Mouse (Mus musculus) E14TG2a.4 (cell line): Measurements from ENCODE around the gene Gm20897.
"Not testable (repeated sequence)": the region's sequence is repeated elsewhere in the genome, so short reads cannot be mapped to it uniquely, and the experiment has no call there.

ENCODE experiments used
- CTCF ChIP-seq: conservative IDR thresholded peaks from 2 replicates; pipeline ENCODE4 v1.5.1; 2014; ENCODE audit warnings: low read length
- NANOG ChIP-seq: IDR thresholded peaks from 2 replicates; pipeline ENCODE4 v1.6.1; 2014; ENCODE audit warnings: borderline replicate concordance, low read length, mixed read lengths

DNA sequence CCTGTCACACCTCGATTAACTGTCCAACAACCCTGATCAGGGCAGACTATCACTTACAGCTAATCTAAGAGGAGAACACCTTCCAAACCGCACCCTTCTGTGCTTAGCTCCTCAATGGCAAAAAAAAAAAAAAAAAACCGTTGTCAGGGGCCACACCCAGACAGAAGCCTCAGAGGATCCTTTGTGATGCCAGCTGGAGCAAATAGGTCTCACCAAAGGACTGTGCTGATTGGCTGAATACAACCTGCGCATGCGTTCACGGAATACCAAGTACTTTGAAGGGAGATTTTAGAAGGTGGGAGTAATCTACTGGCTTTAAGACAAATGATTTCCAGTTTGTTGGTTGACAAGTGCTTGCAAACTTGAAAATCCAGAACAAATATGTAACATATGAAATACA lies at the start of gene Gm20897:
- TF ChIP-seq CTCF, NANOG: not testable (repeated sequence)
